Mouse (Mus musculus): ENCODE data around the gene Bbof1.

- TF ChIP-seq POLR2A (IDR thresholded peaks at IDR 0.05; ENCODE audit: borderline replicate concordance, insufficient read depth, low read length), result no peak
- TF ChIP-seq CTCF (IDR thresholded peaks at IDR 0.05; ENCODE audit: borderline replicate concordance, insufficient read depth, low read depth, low read length), result no peak
These were observed 34.9 kb upstream of the Bbof1 start for GRCm38 (mm10) chr12:84373831-84374481.

Data from cerebellum, adult 2 months (tissue).